Mouse (Mus musculus) left cerebral cortex, adult 18-20 months (tissue): Measurements from ENCODE around the gene Ccng1. TPM values are rescaled to one million over a fixed set of nuclear protein-coding genes. Genes with fewer than 3 reads are reported as not detected.

Source experiments
- DNase-seq, 2 experiments: peaks; one replicate each; pipeline ENCODE4 v3.0.0; 2021 to 2022; ENCODE audit warnings: low spot score in 2 of 2, mixed read lengths in 1 of 2
- long read RNA-seq, 2 experiments: library from polyadenylated mRNA; stranded (forward); transcript quantifications; one replicate each; pipeline ENCODE4 v2.0.0; 2021
- total RNA-seq, 2 experiments: library from RNA; stranded (reverse); gene quantifications; 2 replicates each; pipeline ENCODE4 v1.2.3; 2021

Ccng1 gene
- 10 to 100 TPM; 69.5 to 85.5 TPM for total RNA-seq
- long read RNA-seq, experiment 1, transcript Ccng1-201 (6 exons, 3,512 nt): major isoform, 69 of 85 reads
- long read RNA-seq, experiment 1, partial matches to known transcripts: 12 of 85 reads
- long read RNA-seq, experiment 1, other reads (novel, unspliced or antisense): 4 of 85 reads
- long read RNA-seq, experiment 2, transcript Ccng1-201 (6 exons, 3,512 nt): major isoform, 31 of 50 reads
- long read RNA-seq, experiment 2, partial matches to known transcripts: 16 of 50 reads
- long read RNA-seq, experiment 2, other reads (novel, unspliced or antisense): 3 of 50 reads

DNA sequence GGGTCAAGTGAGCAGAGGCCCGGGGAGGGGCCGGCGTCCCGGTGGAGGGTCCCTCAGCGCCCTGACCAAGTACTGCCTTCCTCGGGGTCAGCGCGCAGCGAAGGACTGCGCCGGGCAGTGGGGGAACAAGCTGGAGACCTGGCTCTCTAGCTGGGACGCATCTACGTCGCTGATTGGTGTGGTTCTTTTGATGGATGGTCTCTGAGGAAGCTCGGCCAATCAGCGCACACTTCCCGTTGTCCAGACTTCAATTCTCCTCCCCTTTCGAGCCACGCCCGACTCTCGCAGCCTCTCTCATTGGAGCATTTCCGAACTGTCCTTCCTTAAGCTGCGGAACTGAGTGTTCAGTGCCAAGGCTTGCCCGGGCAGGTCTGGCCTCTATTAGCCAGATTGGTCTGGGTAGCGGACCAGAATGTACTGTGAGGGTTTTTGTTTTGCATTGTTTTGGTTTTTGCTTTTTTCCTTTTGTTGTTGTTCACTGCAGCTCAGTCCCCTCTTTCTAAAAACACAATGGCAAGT, at the start of gene Ccng1:
TSS of gene Ccng1 (minus strand) at position 203 of the 519 bp plus-strand sequence.
- peak; percentile 85 to 92 for DNase-seq

- DNase-seq: no peak
These were observed 35.2 kb upstream of the Ccng1 start for GRCm38 (mm10) chr11:40790307-40790706.

DNA sequence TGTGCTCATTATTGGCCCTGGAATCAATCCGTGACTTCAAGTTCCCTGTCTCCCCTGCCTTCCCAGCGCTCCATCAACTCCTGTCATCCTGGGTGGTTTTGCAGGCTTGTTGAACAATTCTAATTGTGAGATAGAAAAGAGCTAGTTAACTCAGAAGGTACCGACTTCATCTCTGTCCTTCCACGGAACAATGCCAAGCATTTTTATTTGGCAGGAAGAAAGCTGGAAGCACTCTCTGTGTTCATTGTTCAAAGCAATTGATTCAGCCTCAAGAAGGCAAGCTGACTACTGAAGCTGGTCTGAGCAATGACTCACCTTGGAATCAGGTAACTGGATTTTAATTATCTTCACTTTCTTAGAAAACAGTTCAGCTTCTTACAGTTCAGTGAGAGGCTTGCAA, 34.6 kb upstream of the Ccng1 start:
- DNase-seq: no peak

DNA sequence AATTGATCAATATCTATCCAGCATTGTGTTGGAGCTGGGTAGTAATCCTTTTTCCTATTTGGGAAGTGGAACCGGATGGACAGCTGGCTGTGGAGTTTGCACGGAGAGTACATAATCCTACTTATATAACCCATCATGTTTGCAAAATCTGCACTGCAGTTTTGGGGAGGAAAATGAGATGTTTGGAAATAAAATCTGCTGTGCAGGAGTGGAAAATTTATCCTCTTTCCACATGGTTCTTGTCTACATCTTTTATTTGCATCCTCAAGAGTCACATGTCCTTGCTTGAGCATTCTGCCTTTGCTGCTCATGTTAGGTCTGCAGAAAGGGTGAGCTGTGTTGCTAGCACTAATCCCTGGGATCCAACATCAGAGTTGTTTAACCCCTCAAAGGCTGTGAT, 31.8 kb upstream of the Ccng1 start:
- peak; percentile 48 to 50 for DNase-seq

- peak; percentile 43 to 45 for DNase-seq
These were observed 29.2 kb upstream of the Ccng1 start for GRCm38 (mm10) chr11:40784326-40784725.

DNA sequence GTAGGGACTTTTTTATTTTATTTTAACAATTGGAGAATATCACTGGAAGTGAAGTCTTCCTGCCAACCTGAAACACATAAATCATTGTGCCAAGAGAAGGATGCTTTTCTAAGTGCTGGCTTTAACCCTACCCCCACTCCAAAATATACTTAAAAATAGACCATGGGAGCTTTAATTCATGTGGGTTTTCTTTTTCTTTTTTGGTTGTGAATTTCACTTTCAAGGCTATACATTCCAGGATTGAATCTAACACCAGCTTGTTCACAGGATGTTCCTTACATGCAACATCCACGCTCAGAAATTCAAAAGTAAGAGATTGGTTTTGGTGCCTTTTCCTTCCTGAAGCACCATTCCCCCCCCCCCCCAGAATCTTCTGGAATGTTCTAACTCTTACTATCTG, 28.2 kb upstream of the Ccng1 start:
- DNase-seq: no peak

GRCm38 (mm10) chr11:40781857-40782256, 26.7 kb upstream of the Ccng1 start:
- DNase-seq: no peak

DNA sequence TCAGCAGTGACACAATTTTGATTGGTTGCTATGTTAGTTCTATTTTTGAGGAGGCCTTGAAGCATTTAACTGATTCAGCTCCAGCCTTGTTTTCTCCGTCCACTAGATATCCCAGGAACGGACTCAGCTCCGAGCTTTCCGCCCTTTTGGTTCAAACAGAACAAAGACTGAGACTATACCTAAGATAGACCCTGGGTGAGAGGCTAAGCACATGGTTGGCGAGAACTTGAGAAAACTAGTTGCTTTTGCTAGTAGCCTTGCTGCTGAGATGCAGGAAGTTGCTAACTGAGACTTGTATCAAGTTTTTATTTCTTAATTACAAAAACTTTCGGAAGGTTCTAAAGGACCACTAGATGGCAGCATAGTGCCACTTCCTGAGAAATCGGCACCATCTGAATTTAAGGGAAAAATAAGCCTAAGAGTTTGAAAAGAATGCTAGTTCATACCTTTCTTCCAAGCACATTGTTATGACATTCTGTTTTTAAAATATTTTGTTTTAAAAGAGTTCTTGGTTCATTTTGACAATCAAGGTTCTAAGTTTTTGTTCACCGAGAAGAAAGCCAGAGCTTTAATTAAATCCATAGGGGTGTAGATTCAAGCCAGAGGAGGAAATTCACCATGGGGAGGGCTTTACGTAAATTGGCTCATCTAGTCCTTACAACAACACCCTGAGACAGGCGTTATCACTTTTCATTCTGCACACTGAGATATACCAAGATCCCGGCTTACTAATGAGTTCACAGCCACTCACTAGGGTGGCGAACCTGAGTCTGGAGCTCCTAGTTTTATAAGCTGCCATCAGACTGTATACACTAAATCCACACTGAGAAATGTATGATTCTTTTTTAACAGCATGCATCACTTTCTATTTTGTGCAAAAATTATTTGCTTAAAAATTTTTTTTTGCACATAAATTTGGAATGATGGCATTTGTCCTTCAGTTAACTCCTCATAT, 20.5 kb upstream of the Ccng1 start:
- no peak for DNase-seq

DNA sequence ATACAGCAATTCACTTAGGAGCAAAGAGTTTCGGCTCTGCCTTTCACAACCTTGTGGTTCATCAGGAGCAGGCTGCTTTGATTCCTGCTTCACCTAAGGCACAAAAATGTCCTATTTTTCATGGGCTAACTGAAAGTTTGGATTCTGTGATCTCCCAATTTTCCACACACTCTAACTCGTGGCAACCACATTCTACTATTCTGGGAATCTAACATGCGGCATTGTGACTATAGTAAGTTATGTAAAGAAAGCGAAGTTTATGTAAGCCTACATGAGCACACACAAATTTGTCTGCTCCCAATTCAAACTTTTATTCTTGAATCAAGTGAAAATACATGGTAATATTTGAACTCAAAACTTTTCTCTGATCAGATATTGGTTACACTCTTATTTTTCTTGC, 9.6 kb upstream of the Ccng1 start:
- DNase-seq: no peak

DNA sequence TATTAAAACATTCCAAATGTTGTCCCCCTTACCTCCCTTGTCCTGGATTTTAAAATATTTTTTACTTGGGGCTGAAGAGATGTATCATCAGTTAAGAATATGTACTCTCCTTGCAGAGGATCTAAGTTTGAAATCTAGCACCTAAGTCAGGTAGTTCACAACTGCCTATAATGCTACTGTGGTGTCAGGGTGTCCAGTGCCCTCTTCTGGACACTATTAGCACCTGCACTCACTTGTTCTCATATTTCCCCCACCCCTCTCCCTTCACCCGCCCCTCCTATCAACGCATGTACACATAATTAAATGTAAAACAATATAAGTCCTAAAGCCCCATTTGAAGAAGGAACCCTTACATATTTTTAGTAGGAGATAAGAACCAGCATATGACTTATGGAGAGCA, 8.3 kb upstream of the Ccng1 start:
- DNase-seq: no peak

- no peak for DNase-seq
These were observed 4.8 kb upstream of the Ccng1 start for GRCm38 (mm10) chr11:40759896-40760295.

GRCm38 (mm10) chr11:40755968-40756367, 857 bp upstream of the Ccng1 start:
- DNase-seq: no peak

DNA sequence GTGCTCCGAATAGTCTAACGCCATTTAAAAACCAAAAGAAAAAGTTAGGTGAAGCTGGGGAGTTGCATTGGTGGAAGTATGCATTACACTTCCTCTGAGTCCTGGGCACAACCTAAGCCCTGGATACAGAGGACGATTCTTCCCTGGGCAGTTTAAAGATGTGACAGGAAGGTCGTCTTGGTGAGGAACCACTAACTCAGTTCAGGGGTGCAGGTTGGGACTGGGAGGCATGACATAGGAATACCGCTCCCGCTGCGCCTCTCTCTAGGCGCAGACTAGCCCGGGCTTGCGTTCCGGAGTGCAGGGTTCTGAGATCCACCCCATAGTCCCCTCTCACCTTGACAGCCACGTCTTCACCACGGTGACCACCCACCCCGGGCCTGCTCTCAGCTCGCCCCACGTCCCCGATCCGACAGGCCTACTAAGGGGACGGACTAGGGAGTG, 425 bp downstream of the Ccng1 start:
- no peak for DNase-seq

- DNase-seq: no peak
These were observed 1.3 kb downstream of the Ccng1 start for GRCm38 (mm10) chr11:40753836-40754235.

GRCm38 (mm10) chr11:40747716-40748115, 7.4 kb downstream of the Ccng1 start:
- no peak for DNase-seq

- no peak for DNase-seq
These were observed 8.8 kb downstream of the Ccng1 start for GRCm38 (mm10) chr11:40746361-40746760.

GRCm38 (mm10) chr11:40744348-40744747, 10.8 kb downstream of the Ccng1 start:
- no peak for DNase-seq

GRCm38 (mm10) chr11:40741605-40742262, 13.4 kb downstream of the Ccng1 start:
- DNase-seq: no peak

DNA sequence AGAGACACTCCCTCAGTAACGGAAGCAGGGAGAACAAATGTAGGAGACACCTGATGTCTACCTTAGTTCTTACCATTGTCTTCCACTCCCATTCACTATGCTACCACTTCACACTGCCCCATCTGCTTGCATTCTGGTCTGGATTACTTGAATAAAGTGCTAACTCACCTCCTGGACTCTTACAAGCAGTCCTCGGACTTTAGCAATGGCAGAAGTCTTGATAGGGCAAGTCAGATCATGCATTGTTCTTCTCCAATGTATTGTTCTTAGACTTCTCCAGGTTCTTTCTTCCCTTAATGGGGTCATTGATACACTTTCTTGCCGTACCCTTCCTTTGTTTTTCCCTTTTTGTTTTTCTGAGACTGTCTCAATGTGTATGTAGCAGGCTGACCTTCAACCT, 17.7 kb downstream of the Ccng1 start:
- no peak for DNase-seq

- no peak for DNase-seq
These were observed 20.8 kb downstream of the Ccng1 start for GRCm38 (mm10) chr11:40734251-40734752.
